Mouse (Mus musculus): ENCODE data around the gene Pla2g6.

The Pla2g6 gene

DNA sequence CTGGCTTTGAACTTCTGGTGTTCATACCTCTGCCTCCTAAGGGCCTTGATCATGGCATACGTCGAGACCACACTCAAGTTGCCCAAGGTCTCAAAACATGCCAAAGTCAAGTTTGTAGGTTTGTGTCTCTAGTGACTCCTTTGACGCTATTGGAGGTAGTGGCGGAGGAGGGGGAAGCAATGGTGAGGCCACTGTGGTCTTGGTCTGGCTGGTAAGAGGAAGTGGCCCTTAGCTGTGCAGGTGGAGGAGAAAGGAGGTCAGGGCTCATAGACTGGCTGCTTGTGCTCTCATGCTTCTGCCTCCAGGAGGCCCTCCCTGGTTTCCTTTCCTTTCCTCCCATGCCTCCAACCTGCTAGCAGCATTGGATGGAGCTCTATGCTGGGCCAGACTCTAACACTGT lies 22.7 kb upstream of the Pla2g6 start:
- DNase-seq (ENCODE audit: low spot score), result no peak

DNA sequence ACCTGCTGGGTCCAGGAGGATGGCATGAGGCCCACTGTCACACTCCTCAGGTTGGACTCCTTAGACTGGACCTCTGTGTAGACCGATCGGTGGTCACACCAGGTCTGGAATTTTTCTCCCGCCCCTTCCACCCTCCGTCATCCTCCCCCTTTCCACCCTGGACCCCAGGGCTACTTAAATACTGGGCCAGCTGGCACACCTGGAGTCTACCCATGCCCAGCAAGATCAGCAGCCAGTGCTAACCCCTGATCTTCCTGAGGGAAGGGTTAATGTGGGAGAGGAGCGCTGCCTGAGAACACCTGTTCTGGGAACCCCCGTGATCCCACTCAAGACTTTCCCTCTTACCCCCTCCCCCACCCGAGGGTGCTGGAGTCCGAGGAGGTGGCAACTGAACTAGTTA lies 20.5 kb upstream of the Pla2g6 start:
- no peak for DNase-seq (ENCODE audit: low spot score)

DNA sequence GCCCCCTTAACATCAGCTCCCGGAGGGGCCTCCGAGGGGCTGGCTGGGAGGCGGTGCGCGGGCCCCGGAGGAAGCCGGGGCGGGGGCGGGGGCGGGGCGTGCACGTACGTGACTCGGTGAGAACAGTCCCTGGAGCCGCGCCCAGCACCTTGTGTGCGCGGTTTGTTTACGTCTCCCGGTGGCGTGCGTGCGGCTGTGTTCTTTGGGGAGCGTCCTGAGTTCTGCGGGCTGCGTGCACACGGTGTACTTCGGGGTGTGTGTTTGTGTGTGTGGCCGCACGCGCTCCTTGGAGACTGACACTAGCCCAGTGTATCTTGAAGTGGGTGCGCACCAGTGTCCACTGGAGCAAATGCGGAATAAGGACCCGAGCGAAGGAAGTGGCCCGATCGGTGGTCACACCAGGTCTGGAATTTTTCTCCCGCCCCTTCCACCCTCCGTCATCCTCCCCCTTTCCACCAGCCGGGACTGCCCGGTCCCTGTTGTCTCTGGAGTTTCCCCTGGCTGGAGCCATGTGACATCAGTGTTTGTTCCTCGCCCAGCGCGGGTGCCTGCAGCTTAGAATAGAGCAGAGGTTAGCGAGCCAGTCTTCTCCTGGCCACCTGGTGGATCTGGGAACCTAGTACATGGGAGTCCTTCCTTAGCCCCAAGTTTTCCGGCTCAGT lies 19.8 kb upstream of the Pla2g6 start:
- peak; percentile 72 for DNase-seq (ENCODE audit: low spot score)

DNA sequence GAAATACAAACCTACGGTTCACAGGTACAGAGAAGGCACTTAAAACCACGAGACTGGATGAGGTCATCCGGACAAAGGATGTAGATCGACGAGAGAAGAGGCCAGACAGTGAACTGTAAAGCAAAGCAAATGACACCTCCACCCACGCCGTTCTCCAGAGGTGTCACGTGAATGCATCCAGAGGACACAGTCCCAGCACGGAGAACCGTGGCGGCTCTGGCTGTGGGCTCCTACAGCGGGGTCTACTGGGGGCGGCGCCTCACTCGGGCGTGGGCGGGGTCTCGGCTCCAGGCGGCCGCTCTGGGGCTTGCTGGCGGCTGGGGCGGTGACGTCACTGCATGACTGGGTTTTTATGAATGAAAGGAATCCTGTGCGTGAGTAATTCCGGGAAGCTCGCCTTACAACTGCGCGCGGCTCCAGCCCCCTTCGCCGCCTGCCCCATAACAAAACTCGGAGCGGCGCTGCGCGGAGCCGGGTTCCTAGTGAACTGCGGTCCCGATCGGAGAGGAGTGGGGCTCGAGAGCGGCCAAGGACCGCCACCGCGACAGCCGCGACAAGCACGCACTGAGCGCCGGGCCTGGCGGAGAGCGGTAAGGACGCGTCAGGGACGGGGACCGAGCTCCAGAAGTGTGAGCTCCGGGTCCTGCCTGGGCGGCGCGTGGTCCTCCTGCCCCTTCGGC lies 19.1 kb upstream of the Pla2g6 start:
- peak; percentile 96 for DNase-seq (ENCODE audit: low spot score)

GRCm38 (mm10) chr15:79346051-79346793 lies 18.0 kb upstream of the Pla2g6 start, which contains the start of gene Maff:
TSS of gene Maff (plus strand) at chr15:79346621.
- DNase-seq (ENCODE audit: low spot score), result no peak

- no peak for DNase-seq (ENCODE audit: low spot score)
These were observed 16.4 kb upstream of the Pla2g6 start for GRCm38 (mm10) chr15:79344627-79345026.

DNA sequence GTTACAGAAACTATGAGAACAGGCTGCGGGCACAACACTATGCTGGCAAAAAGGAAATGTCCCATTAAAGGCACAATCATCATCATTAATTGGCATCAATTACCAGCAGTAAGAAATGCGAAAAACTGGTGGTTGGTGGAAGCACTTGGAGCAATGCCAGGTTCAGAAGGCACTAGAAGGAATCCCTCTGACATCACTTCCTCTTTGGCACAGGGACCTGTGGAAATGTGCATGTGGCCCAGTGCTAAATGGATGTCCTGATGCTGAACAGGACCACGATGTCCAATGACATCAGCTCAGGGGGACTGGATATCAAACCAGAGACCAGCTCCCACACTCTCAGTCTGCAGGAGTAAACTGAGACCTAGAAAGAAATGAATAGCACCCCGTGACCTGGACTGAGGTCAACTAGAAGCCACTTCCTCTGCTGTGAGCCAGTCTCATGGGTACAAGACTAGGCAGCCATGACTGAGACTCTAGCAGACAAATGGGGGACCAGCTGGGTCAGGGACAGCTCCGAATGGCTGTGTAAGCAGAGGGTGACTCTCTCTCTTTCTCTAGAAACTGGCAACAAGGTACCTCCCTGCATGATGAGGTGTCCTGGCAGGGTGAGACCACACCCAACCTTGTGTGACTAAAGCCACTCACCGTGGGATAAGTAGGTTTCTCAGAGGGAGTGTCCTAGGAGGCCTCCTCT lies 14.6 kb upstream of the Pla2g6 start:
- no peak for DNase-seq (ENCODE audit: low spot score)

GRCm38 (mm10) chr15:79338978-79339377 lies 10.8 kb upstream of the Pla2g6 start:
- no peak for DNase-seq (ENCODE audit: low spot score)

GRCm38 (mm10) chr15:79335061-79335655 lies 7.0 kb upstream of the Pla2g6 start:
- DNase-seq (ENCODE audit: low spot score), result no peak

DNA sequence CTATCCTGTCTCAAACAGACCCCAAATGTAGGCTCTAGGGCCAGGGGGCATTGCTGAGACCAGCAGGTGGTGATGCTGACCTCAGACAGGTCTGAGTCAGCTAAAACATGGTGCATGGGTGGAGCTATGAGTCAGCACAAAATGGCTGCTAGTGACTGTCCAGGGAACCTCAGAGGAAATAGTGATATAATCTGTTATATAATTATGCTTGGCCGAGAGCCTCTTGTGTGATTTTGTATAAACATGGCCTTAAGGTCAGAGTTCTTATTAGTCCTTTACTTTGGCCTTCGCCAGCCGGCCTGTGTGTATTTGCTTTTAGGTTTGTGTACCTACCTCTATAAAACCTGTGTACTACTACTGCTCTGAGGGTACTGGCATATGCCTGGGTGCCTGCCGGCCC lies 5.2 kb upstream of the Pla2g6 start:
- no peak for DNase-seq (ENCODE audit: low spot score)

DNA sequence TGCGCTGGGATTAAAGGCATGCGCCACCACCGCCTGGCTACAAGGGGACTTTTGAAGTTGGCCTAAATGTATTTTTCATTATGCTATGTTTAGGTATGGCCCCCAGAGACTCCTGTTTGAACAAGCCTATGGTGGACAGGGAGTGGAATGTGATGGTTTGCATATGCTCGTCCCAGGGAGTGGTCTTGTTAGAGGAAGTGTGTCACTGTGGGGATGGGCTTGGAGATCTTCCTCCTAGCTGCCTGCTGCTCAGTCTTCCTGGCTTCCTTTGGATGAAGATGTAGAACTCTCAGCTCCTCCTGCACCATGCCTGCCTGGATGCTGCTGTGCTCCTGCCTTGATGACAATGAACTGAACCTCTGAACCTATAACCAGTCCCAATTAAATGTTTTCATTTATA lies 2.3 kb upstream of the Pla2g6 start:
- DNase-seq (ENCODE audit: low spot score), result peak; percentile 62

DNA sequence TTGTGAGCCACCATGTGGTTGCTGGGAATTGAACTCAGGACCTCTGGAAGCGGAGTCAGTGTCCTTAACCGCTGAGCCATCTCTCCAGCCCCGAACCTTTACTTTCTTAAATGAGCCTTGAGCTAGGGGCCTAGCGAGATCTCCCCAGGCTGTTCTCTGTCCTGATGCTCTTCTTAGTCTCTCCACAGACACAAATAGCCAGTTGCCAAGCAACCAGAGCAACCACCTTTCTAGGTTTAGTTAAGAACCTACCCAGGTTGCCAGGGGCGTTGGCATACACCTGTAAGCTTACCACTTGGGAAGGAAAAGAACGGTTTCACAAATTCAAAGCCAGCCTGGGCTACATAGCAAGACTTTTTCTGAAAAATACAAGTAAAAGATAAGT lies 1.8 kb upstream of the Pla2g6 start:
- no peak for DNase-seq (ENCODE audit: low spot score)

GRCm38 (mm10) chr15:79329346-79329978 lies 1.3 kb upstream of the Pla2g6 start:
- DNase-seq (ENCODE audit: low spot score), result no peak

- no peak for DNase-seq (ENCODE audit: low spot score)
These were observed 717 bp upstream of the Pla2g6 start for GRCm38 (mm10) chr15:79328939-79329275.

GRCm38 (mm10) chr15:79326971-79327961 lies 924 bp downstream of the Pla2g6 start:
- DNase-seq (ENCODE audit: low spot score), result peak; percentile 71

DNA sequence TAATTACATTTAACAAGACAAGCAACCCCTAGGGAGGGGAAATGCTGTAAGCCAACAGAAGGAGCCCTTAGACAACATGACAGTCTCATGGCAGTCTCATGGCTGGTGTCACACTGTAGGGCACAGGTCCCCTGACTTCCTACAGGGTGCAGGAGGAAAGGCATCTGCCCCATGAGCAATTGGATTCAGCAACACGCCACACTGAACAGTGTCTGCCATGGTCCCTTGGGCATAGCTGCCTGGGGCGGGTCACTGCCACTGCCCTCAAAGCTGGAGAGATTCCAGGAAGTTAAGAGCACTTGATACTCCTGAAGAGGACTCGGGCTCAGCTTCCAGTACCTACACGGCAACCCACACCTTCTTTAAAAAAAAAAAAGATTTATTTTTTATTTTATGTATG lies 1.9 kb downstream of the Pla2g6 start:
- DNase-seq (ENCODE audit: low spot score), result peak; percentile 8

- no peak for DNase-seq (ENCODE audit: low spot score)
These were observed 2.4 kb downstream of the Pla2g6 start for GRCm38 (mm10) chr15:79325742-79326141.

- DNase-seq (ENCODE audit: low spot score), result no peak
These were observed 3.8 kb downstream of the Pla2g6 start for GRCm38 (mm10) chr15:79324373-79324772.

DNA sequence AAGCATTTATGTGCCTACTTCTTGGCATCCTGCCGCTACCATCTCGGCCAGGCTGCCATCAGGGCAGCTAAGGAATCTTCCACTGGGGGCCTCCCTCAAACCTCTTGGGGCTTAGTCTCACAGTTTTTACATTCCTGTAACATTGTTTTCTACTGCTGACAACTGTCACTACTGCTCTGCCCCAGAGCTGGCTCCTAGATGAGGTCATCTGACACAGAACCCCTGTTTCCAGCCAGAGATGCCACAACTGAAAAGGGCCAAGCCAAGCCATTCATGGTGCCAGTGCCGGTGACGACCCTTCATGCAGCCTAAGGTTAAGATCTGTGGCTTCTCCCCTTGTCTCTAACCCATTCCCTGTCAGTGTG lies 4.4 kb downstream of the Pla2g6 start:
- DNase-seq (ENCODE audit: low spot score), result no peak

GRCm38 (mm10) chr15:79322991-79323790 lies 5.0 kb downstream of the Pla2g6 start:
- no peak for DNase-seq (ENCODE audit: low spot score)

All from embryo, embryonic 10.5 days (tissue).